Mouse (Mus musculus) C2C12 (cell line): Measurements from ENCODE around the gene Kbtbd4. TPM values are rescaled to one million over a fixed set of nuclear protein-coding genes. Genes with fewer than 3 reads are reported as not detected.

Experiments
- H3K27me3 ChIP-seq: one replicate; pipeline ENCODE4 v1.6.1; 2011; ENCODE audit not compliant: control insufficient read depth, insufficient read depth, insufficient read length
- H3K36me3 ChIP-seq: one replicate; pipeline ENCODE4 v1.6.1; 2011; ENCODE audit not compliant: control insufficient read depth, insufficient read depth
- H3K4me3 ChIP-seq: one replicate; pipeline ENCODE4 v1.5.1; 2011; ENCODE audit warnings: mild to moderate bottlenecking, control low read depth; ENCODE audit not compliant: poor library complexity, insufficient read depth, severe bottlenecking
- H3K79me2 ChIP-seq: one replicate; pipeline ENCODE4 v1.6.1; 2011; ENCODE audit not compliant: control insufficient read depth, insufficient read depth
- H3K79me3 ChIP-seq: one replicate; pipeline ENCODE4 v1.6.1; 2011; ENCODE audit warnings: low read depth, control low read depth
- H3ac ChIP-seq: one replicate; pipeline ENCODE3; 2011; ENCODE audit warnings: low read depth; ENCODE audit not compliant: control insufficient read depth, insufficient read length
- CEBPB ChIP-seq: IDR thresholded peaks from one replicate; pipeline ENCODE4 v1.6.1; 2011; ENCODE audit warnings: low read depth, mild to moderate bottlenecking, control low read depth, moderate library complexity
- CTCF ChIP-seq: IDR thresholded peaks from one replicate; pipeline ENCODE4 v1.5.1; 2011; ENCODE audit not compliant: control insufficient read depth, insufficient read depth, insufficient read length
- FOSL1 ChIP-seq: IDR thresholded peaks from one replicate; pipeline ENCODE4 v1.8.0; 2011; ENCODE audit warnings: mild to moderate bottlenecking, low read length; ENCODE audit not compliant: poor library complexity, insufficient read depth, severe bottlenecking
- MAX ChIP-seq: IDR thresholded peaks from one replicate; pipeline ENCODE4 v1.6.1; 2011; ENCODE audit warnings: mild to moderate bottlenecking, control low read depth
- MYOD1 ChIP-seq: IDR thresholded peaks from one replicate; pipeline ENCODE4 v1.6.1; 2011; ENCODE audit warnings: low read depth; ENCODE audit not compliant: control insufficient read depth, insufficient read length
- MYOG ChIP-seq: IDR thresholded peaks from one replicate; pipeline ENCODE4 v1.6.1; 2011; ENCODE audit not compliant: control insufficient read depth, insufficient read length; ENCODE audit errors: extremely low read depth
- USF1 ChIP-seq: IDR thresholded peaks from one replicate; pipeline ENCODE4 v1.6.1; 2011; ENCODE audit warnings: low read depth, mild to moderate bottlenecking, control low read depth, moderate library complexity
- polyA plus RNA-seq: library from polyadenylated mRNA; unstranded; fragments of >200 nt; fragmentation: generic; extraction: Trizol; gene quantifications from one replicate; pipeline ENCODE4 v1.2.1, GENCODE M21; 2012; ENCODE audit warnings: missing spikeins

The Kbtbd4 gene
- polyA plus RNA-seq, 1 experiment = 17.3 TPM

DNA sequence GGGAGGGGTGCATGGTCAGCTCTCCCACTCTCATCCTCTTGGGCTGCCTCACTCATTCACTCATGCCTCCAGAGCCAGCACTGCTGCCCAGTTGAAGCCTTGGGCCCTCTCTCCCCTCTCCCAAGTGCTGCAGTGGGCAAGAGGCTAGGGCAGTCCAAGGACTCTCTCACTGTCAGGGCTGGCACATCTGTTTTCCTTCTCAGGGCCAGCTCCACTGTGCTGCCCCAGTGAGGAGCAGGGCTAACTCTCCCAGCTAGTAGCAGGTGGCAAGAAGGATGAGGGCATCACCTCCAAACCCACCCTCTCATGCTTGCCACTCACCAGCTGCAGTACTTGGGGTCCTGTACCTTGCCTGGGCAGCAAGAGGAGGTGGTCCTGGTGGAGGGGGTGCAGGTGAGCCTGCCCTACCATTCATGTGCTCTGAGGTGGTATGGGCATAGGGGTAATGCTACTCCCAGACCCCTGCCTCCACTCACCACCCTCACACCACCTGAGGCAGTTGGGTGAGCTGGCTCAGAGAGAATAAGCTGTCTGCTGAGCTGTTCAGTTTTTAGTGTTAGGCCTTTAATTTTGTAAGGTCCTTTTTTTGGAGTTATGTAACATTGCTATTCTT is 46.1 kb downstream of the Kbtbd4 start:
- no peak overlapping the region for H3ac ChIP-seq
- TF ChIP-seq MAX (no peak), MYOD1 (no peak), FOSL1 (no peak), CTCF (no peak), CEBPB (no peak), USF1 (no peak), MYOG (no peak)
- no peaks in the 10 kb centered on the region for H3K27me3 ChIP-seq
- peaks cover 99% of the 10 kb centered on the region for H3K79me3 ChIP-seq
- peaks cover 100% of the 10 kb centered on the region for H3K79me2 ChIP-seq
- no peak overlapping the region for H3K4me3 ChIP-seq
- H3K36me3 ChIP-seq = peaks cover 18% of the 10 kb centered on the region

DNA sequence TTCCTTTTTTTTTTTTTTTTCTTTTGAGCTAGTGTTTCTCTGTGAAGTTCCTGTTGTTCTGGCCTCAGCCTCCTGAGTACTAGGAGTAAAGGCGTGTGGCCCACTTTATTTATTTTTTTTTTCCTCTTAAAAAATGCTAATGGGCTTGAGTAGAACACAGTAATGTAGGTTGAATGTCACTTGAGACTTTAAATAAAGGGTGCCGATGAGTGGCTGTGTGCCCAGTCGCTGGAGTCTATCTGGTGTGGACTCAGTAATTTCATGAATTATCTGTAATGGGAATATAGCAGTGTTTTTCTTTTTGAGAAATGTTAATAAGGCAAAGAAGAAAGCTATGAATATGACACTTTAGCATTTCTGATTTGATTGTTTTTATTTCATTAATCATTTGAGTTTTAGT is 48.9 kb downstream of the Kbtbd4 start:
- H3K4me3 ChIP-seq = no peak overlapping the region
- no peaks in the 10 kb centered on the region for H3K27me3 ChIP-seq
- no peak overlapping the region for H3ac ChIP-seq
- peaks cover 100% of the 10 kb centered on the region for H3K79me2 ChIP-seq
- H3K36me3 ChIP-seq = peaks cover 26% of the 10 kb centered on the region
- TF ChIP-seq FOSL1 (no peak), MYOG (no peak), CEBPB (no peak), CTCF (no peak), MAX (no peak), MYOD1 (no peak), USF1 (no peak)
- peaks cover 99% of the 10 kb centered on the region for H3K79me3 ChIP-seq

DNA sequence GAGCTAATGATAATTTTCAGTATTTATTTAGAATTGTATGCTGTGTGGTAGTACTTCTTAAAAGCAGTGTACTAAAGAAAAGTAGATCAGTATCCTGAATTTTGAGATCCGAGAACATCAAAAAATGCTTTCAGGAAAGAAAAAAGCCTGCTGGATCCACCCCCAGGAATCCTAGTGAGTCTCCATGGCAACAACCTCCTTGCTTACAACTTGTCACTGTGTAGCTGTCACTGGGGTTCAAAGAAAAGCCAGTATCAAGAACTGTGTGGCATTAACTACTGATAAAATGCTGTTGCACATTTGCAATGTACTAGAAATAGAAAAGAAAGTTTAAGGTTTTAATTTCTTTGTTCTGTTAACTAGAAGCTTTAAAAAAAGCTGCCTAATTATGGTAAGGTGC is 51.5 kb downstream of the Kbtbd4 start:
- H3K4me3 ChIP-seq = no peak overlapping the region
- H3K79me3 ChIP-seq = peaks cover 99% of the 10 kb centered on the region
- H3ac ChIP-seq = no peak overlapping the region
- no peak for TF ChIP-seq MYOG
- no peak for TF ChIP-seq FOSL1
- no peak for TF ChIP-seq CEBPB
- no peak for TF ChIP-seq MAX
- TF ChIP-seq MYOD1 = no peak
- TF ChIP-seq USF1 = no peak
- TF ChIP-seq CTCF = no peak
- H3K36me3 ChIP-seq = peaks cover 25% of the 10 kb centered on the region
- no peaks in the 10 kb centered on the region for H3K27me3 ChIP-seq
- peaks cover 100% of the 10 kb centered on the region for H3K79me2 ChIP-seq

- H3K79me2 ChIP-seq = peaks cover 100% of the 10 kb centered on the region
- TF ChIP-seq FOSL1 (no peak), USF1 (no peak), MYOG (no peak), MYOD1 (no peak), MAX (no peak), CEBPB (no peak), CTCF (no peak)
- peaks cover 27% of the 10 kb centered on the region for H3K36me3 ChIP-seq
- no peaks in the 10 kb centered on the region for H3K27me3 ChIP-seq
- no peak overlapping the region for H3ac ChIP-seq
- H3K79me3 ChIP-seq = peaks cover 97% of the 10 kb centered on the region
- H3K4me3 ChIP-seq = no peak overlapping the region
Measured at GRCm38 (mm10) chr2:90958856-90959255, 54.3 kb downstream of the Kbtbd4 start.

GRCm38 (mm10) chr2:90960012-90960411 is 55.5 kb downstream of the Kbtbd4 start:
- Histone ChIP-seq H3K79me2 (peaks cover 100% of the 10 kb centered on the region), H3K27me3 (no peaks in the 10 kb centered on the region), H3K36me3 (peaks cover 22% of the 10 kb centered on the region), H3K4me3 (no peak overlapping the region), H3K79me3 (peaks cover 94% of the 10 kb centered on the region), H3ac (no peak overlapping the region)
- TF ChIP-seq FOSL1 = no peak
- no peak for TF ChIP-seq CTCF
- no peak for TF ChIP-seq MAX
- no peak for TF ChIP-seq USF1

Other genes with a start within 250 kb of the Kbtbd4 start
- 15.1 TPM for gene Nup160, start 227.5 kb upstream of the Kbtbd4 start, polyA plus RNA-seq
- gene Fnbp4, start 159.4 kb upstream of the Kbtbd4 start, polyA plus RNA-seq = 12.1 TPM
- gene Agbl2, start 122.0 kb upstream of the Kbtbd4 start, polyA plus RNA-seq = not detected
- 146 TPM for gene Mtch2, start 57.6 kb upstream of the Kbtbd4 start, polyA plus RNA-seq
- gene C1qtnf4, start 18.9 kb upstream of the Kbtbd4 start, polyA plus RNA-seq = 0.02 TPM
- 150 TPM for gene Ndufs3, start 87 bp downstream of the Kbtbd4 start, polyA plus RNA-seq
- gene Celf1, start 35.6 kb downstream of the Kbtbd4 start, polyA plus RNA-seq = 34.8 TPM
- gene Rapsn, start 130.9 kb downstream of the Kbtbd4 start, polyA plus RNA-seq = 122 TPM
- 367 TPM for gene Psmc3, start 149.3 kb downstream of the Kbtbd4 start, polyA plus RNA-seq
- 52.3 TPM for gene Slc39a13, start 165.7 kb downstream of the Kbtbd4 start, polyA plus RNA-seq
- not detected for gene Spi1, start 177.7 kb downstream of the Kbtbd4 start, polyA plus RNA-seq
- gene Mybpc3, start 213.4 kb downstream of the Kbtbd4 start, polyA plus RNA-seq = not detected